ENCODE assay signal across 12 mouse cellular contexts in the genomic region with DNA sequence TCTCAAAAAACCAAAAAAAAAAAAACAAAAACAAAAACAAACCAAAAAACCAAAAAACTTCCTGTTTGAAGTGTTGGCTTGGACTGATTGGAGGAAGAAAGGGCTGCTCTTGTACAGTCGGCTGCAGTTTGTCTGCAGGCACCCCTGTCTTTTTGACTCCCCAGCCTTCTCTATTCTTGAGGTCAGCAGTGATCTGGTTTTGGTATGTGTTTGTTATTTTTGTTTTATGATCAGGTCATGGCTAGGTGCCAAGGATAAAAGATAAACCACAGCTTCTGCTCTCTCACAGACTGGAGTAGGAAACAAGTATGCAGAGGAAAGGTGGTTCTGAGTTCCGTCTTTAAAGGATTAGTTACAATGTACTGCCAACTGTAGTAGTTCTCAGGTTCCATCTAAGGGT. TPM values are rescaled to one million over a fixed set of nuclear protein-coding genes. Genes with fewer than 3 reads are reported as not detected.
DNase-seq lines count a peak whose midpoint lies in the region; ATAC-seq and TF ChIP-seq lines count a peak whose summit lies in the region.
"Had no signal": no experiment of that assay in that cellular context is flagged by ENCODE, and none has a peak within 500 bp of the region (broad histone marks: within the 10 kb centered on the region; RNA-seq: fewer than 3 reads in every experiment).

No protein-coding gene starts in this region.

- 30% methylated on average over 2 of the region's 2 CpGs for WGBS in intestine, postnatal 0 days
- WGBS in intestine, embryonic 15.5 days, result 45% methylated on average over 2 of the region's 2 CpGs
- 45% methylated on average over 2 of the region's 2 CpGs for WGBS in lung, postnatal 0 days
- 88% methylated on average over 2 of the region's 2 CpGs for WGBS in midbrain, embryonic 11.5 days

- TF ChIP-seq CTCF in intestine, postnatal 0 days (IDR thresholded peaks at IDR 0.05; ENCODE audit: low read depth), result no peak
- TF ChIP-seq CTCF in lung, postnatal 0 days (IDR thresholded peaks at IDR 0.05), result no peak

- H3K4me3 ChIP-seq in intestine, postnatal 0 days (ENCODE audit: low read depth, low read length), result no peak overlapping the region
- no peak overlapping the region for H3K4me3 ChIP-seq in intestine, embryonic 15.5 days (replicated peaks)
- no peak overlapping the region for H3K4me3 ChIP-seq in lung, postnatal 0 days (ENCODE audit: low read depth, low read length)
- no peak overlapping the region for H3K4me3 ChIP-seq in midbrain, embryonic 11.5 days (ENCODE audit: low read depth, low read length)
- H3K4me3 ChIP-seq: limb, embryonic 10.5 days; lung, embryonic 15.5 days had no signal

- TF ChIP-seq EP300 in lung, postnatal 0 days (IDR thresholded peaks at IDR 0.05), result peak; percentile 33; the same call in 1 of the 2 replicates

- peak; percentile 78 for DNase-seq in 416B (ENCODE audit: low read depth)
- peak; percentile 71 for DNase-seq in lung, postnatal 0 days (ENCODE audit: low spot score)
- DNase-seq in spleen, postnatal 36 days (ENCODE audit: low spot score in 2 of 2), result no peak
- DNase-seq in midbrain, embryonic 11.5 days (ENCODE audit: low spot score, missing footprints), result no peak
- DNase-seq: cerebellum, postnatal 36 days; forebrain, postnatal 0 days; gastrocnemius, postnatal 36 days had no signal

- 0 out of 2 replicates have a peak, but pooled peaks cover 11% of the 10 kb centered on the region for H3K4me1 ChIP-seq in intestine, postnatal 0 days (replicated peaks; ENCODE audit: control insufficient read depth, insufficient read depth, low read length)
- H3K4me1 ChIP-seq in intestine, embryonic 15.5 days (replicated peaks), result peaks cover 10% of the 10 kb centered on the region
- peaks cover 14% of the 10 kb centered on the region; the same call in 1 of the 2 replicates for H3K4me1 ChIP-seq in lung, postnatal 0 days (ENCODE audit: insufficient read depth, low read depth, low read length)
- peaks cover 2% of the 10 kb centered on the region; the same call in 1 of the 2 replicates for H3K4me1 ChIP-seq in midbrain, embryonic 11.5 days (ENCODE audit: control insufficient read depth, insufficient read depth, low read length)

- H3K27ac ChIP-seq in intestine, postnatal 0 days (ENCODE audit: low read depth, low read length), result 0 out of 2 replicates have a peak overlapping the region, but pooled peaks have one; percentile 35
- no peak overlapping the region for H3K27ac ChIP-seq in intestine, embryonic 15.5 days
- 0 out of 2 replicates have a peak overlapping the region, but pooled peaks have one; percentile 52 for H3K27ac ChIP-seq in lung, postnatal 0 days (ENCODE audit: low read length)
- no peak overlapping the region for H3K27ac ChIP-seq in midbrain, embryonic 11.5 days (ENCODE audit: low read depth, low read length)
- H3K27ac ChIP-seq: limb, embryonic 10.5 days; lung, embryonic 15.5 days had no signal

- ATAC-seq in intestine, postnatal 0 days, result no peak
- no peak for ATAC-seq in intestine, embryonic 15.5 days
- peak; percentile 25 for ATAC-seq in CD4-positive, CD25-positive, alpha-beta regulatory T cell, adult 4 months
- peak; percentile 59; the same call in 1 of the 2 replicates for ATAC-seq in lung, postnatal 0 days
- no peak for ATAC-seq in midbrain, embryonic 11.5 days (ENCODE audit: low FRiP score)
- ATAC-seq: forebrain, postnatal 0 days had no signal

- H3K9me3 ChIP-seq in intestine, postnatal 0 days (ENCODE audit: control insufficient read depth), result no peaks in the 10 kb centered on the region
- no peaks in the 10 kb centered on the region for H3K9me3 ChIP-seq in intestine, embryonic 15.5 days
- H3K9me3 ChIP-seq in lung, postnatal 0 days (ENCODE audit: low read length), result no peaks in the 10 kb centered on the region
- no peaks in the 10 kb centered on the region for H3K9me3 ChIP-seq in midbrain, embryonic 11.5 days (ENCODE audit: control insufficient read depth, low read length)
- H3K9me3 ChIP-seq: limb, embryonic 10.5 days; lung, embryonic 15.5 days had no signal

- no peak overlapping the region for H3K4me2 ChIP-seq in intestine, postnatal 0 days (replicated peaks; ENCODE audit: low read depth)
- no peak overlapping the region for H3K4me2 ChIP-seq in intestine, embryonic 15.5 days (replicated peaks)
- H3K4me2 ChIP-seq in lung, postnatal 0 days (replicated peaks; ENCODE audit: low read depth, low read length), result no peak overlapping the region
- H3K4me2 ChIP-seq in midbrain, embryonic 11.5 days, result no peak overlapping the region
- H3K4me2 ChIP-seq: lung, embryonic 15.5 days had no signal

- no peak overlapping the region for H3K9ac ChIP-seq in intestine, postnatal 0 days (ENCODE audit: low read depth, low read length)
- H3K9ac ChIP-seq in intestine, embryonic 15.5 days, result no peak overlapping the region
- no peak overlapping the region for H3K9ac ChIP-seq in lung, postnatal 0 days (replicated peaks; ENCODE audit: low read depth)
- no peak overlapping the region for H3K9ac ChIP-seq in midbrain, embryonic 11.5 days (ENCODE audit: low read length)
- H3K9ac ChIP-seq: forebrain, postnatal 0 days; lung, embryonic 15.5 days had no signal

- peaks cover 7% of the 10 kb centered on the region; the same call in 1 of the 2 replicates for H3K36me3 ChIP-seq in intestine, postnatal 0 days (ENCODE audit: control insufficient read depth, insufficient read depth)
- H3K36me3 ChIP-seq in intestine, embryonic 15.5 days, result no peaks in the 10 kb centered on the region
- no peaks in the 10 kb centered on the region for H3K36me3 ChIP-seq in lung, postnatal 0 days (ENCODE audit: insufficient read depth, low read length)
- H3K36me3 ChIP-seq in midbrain, embryonic 11.5 days (ENCODE audit: control insufficient read depth, insufficient read depth, low read length), result no peaks in the 10 kb centered on the region

- no peaks in the 10 kb centered on the region for H3K27me3 ChIP-seq in intestine, postnatal 0 days (replicated peaks; ENCODE audit: control insufficient read depth, insufficient read depth, low read length)
- no peaks in the 10 kb centered on the region for H3K27me3 ChIP-seq in intestine, embryonic 15.5 days (replicated peaks)
- H3K27me3 ChIP-seq in lung, postnatal 0 days (replicated peaks; ENCODE audit: insufficient read depth, low read length), result no peaks in the 10 kb centered on the region
- H3K27me3 ChIP-seq in midbrain, embryonic 11.5 days (ENCODE audit: control insufficient read depth, insufficient read depth, low read length), result no peaks in the 10 kb centered on the region
- H3K27me3 ChIP-seq: lung, embryonic 15.5 days had no signal

RNA-seq across cellular contexts. Expression of a gene that starts 11.5 kb away (rescaled TPM):
- 23.6 and 24.6 TPM in 2 replicates for polyA plus RNA-seq in intestine, postnatal 0 days (2015; fragmentation: Nextera tagmentation; extraction: Ambion mirVana)
- 42.4 and 45.5 TPM in 2 replicates for polyA plus RNA-seq in intestine, embryonic 15.5 days (2015; fragmentation: Nextera tagmentation; extraction: Ambion mirVana)
- 10 to 100 TPM; 17.8 to 20.7 TPM for polyA plus RNA-seq in CD4-positive, CD25-positive, alpha-beta regulatory T cell, adult 4 months (2017; shearing (Covaris generic))
- polyA plus RNA-seq in lung, postnatal 0 days (2015; fragmentation: Nextera tagmentation; extraction: Ambion mirVana), result 31.9 and 34.0 TPM in 2 replicates
- polyA plus RNA-seq in midbrain, embryonic 11.5 days (2014; fragmentation: Nextera tagmentation; extraction: Ambion mirVana), result 39.4 and 47.2 TPM in 2 replicates

RNA-seq across cellular contexts. Expression of a gene that starts 12.6 kb away (rescaled TPM):
- polyA plus RNA-seq in intestine, postnatal 0 days (2015; fragmentation: Nextera tagmentation; extraction: Ambion mirVana), result 0.17 and 0.40 TPM in 2 replicates
- polyA plus RNA-seq in intestine, embryonic 15.5 days (2015; fragmentation: Nextera tagmentation; extraction: Ambion mirVana), result 0.11 and 0.20 TPM in 2 replicates
- polyA plus RNA-seq in CD4-positive, CD25-positive, alpha-beta regulatory T cell, adult 4 months (2017; shearing (Covaris generic)), result under 1 TPM in 1 of 2 experiments, not detected in 1; 0.32 TPM
- polyA plus RNA-seq in lung, postnatal 0 days (2015; fragmentation: Nextera tagmentation; extraction: Ambion mirVana), result 0.60 and 0.68 TPM in 2 replicates
- 0.75 and 0.87 TPM in 2 replicates for polyA plus RNA-seq in midbrain, embryonic 11.5 days (2014; fragmentation: Nextera tagmentation; extraction: Ambion mirVana)

RNA-seq across cellular contexts. Expression of a gene that starts 23.2 kb away (rescaled TPM):
- 1.2 and 1.5 TPM in 2 replicates for polyA plus RNA-seq in intestine, postnatal 0 days (2015; fragmentation: Nextera tagmentation; extraction: Ambion mirVana)
- polyA plus RNA-seq in intestine, embryonic 15.5 days (2015; fragmentation: Nextera tagmentation; extraction: Ambion mirVana), result 2.1 and 2.4 TPM in 2 replicates
- 10 to 100 TPM; 10.1 TPM for polyA plus RNA-seq in CD4-positive, CD25-positive, alpha-beta regulatory T cell, adult 4 months (2017; shearing (Covaris generic))
- polyA plus RNA-seq in lung, postnatal 0 days (2015; fragmentation: Nextera tagmentation; extraction: Ambion mirVana), result 2.0 and 2.4 TPM in 2 replicates
- 0.66 and 0.78 TPM in 2 replicates for polyA plus RNA-seq in midbrain, embryonic 11.5 days (2014; fragmentation: Nextera tagmentation; extraction: Ambion mirVana)

Comparison
In these comparisons a context has a peak if more than half of its experiments do, and no peak if none do; other contexts are left out.
1. H3K27ac ChIP-seq: peak in intestine, postnatal 0 days (single experiment) and lung, postnatal 0 days (single experiment); none in intestine, embryonic 15.5 days (single experiment) and midbrain, embryonic 11.5 days (single experiment).
2. ATAC-seq: peak in CD4-positive, CD25-positive, alpha-beta regulatory T cell, adult 4 months (single experiment) and lung, postnatal 0 days (single experiment); none in intestine, postnatal 0 days (single experiment), intestine, embryonic 15.5 days (single experiment) and midbrain, embryonic 11.5 days (single experiment).
3. DNase-seq: peak in 416B (single experiment) and lung, postnatal 0 days (single experiment); none in spleen, postnatal 36 days (0 of 2) and midbrain, embryonic 11.5 days (single experiment).